Mouse (Mus musculus) lung, postnatal 0 days (tissue): ENCODE measurements around the gene 2010111I01Rik. TPM values are rescaled to one million over a fixed set of nuclear protein-coding genes. Genes with fewer than 3 reads are reported as not detected.

Experiments
- ATAC-seq: fragments of 200-750 bp; cut with Nextera tagmentation; 2 replicates; pipeline ENCODE4 v1.8.0; 2017; ENCODE audit warnings: moderate library complexity
- DNase-seq: peaks from one replicate; pipeline ENCODE4 v3.0.0-alpha.2; 2016; ENCODE audit warnings: low spot score
- H3K27ac ChIP-seq: fragments of 300-500 bp; sonication (generic); 2 replicates; pipeline ENCODE4 v1.5.1; 2014; ENCODE audit warnings: antibody characterized with exemption, mild to moderate bottlenecking, low read length, mixed read lengths
- H3K27me3 ChIP-seq: fragments of 300-500 bp; sonication (generic); replicated peaks from 2 replicates; pipeline ENCODE4 v1.6.1; 2014; ENCODE audit warnings: low read length, mixed read lengths; ENCODE audit not compliant: insufficient read depth
- H3K36me3 ChIP-seq: fragments of 300-500 bp; sonication (generic); 2 replicates; pipeline ENCODE4 v1.6.1; 2014; ENCODE audit warnings: low read length, mixed read lengths; ENCODE audit not compliant: insufficient read depth
- H3K4me1 ChIP-seq: fragments of 300-500 bp; sonication (generic); 2 replicates; pipeline ENCODE4 v1.6.1; 2014; ENCODE audit warnings: antibody characterized with exemption, low read depth, low read length, mixed read lengths; ENCODE audit not compliant: insufficient read depth
- H3K4me2 ChIP-seq: fragments of 300-500 bp; sonication (generic); replicated peaks from 2 replicates; pipeline ENCODE4 v1.6.1; 2014; ENCODE audit warnings: low read depth, mild to moderate bottlenecking, low read length, moderate library complexity, mixed read lengths
- H3K4me3 ChIP-seq: fragments of 300-500 bp; sonication (generic); 2 replicates; pipeline ENCODE4 v1.5.1; 2014; ENCODE audit warnings: low read depth, low read length
- H3K9ac ChIP-seq: fragments of 300-500 bp; sonication (generic); replicated peaks from 2 replicates; pipeline ENCODE4 v1.6.1; 2014; ENCODE audit warnings: low read depth, mild to moderate bottlenecking
- H3K9me3 ChIP-seq: fragments of 300-500 bp; sonication (generic); 2 replicates; pipeline ENCODE4 v1.6.1; 2016; ENCODE audit warnings: low read length, mixed read lengths
- CTCF ChIP-seq: IDR thresholded peaks from 2 replicates; pipeline ENCODE4 v1.5.1; 2016; ENCODE audit warnings: antibody characterized with exemption, mild to moderate bottlenecking
- EP300 ChIP-seq: IDR thresholded peaks from 2 replicates; pipeline ENCODE4 v1.6.1; 2016; ENCODE audit warnings: antibody characterized with exemption, mild to moderate bottlenecking, control low read depth
- WGBS: fragments of 180-500 bp; shearing (Covaris S2); extraction: QIAGEN DNeasy Blood & Tissue Kit; methylation state at CpG from one replicate; pipeline ENCODE4 v1.1.7; 2014; 5-methylcytosine and 5-hydroxymethylcytosine counted together
- polyA plus RNA-seq: library from polyadenylated mRNA; unstranded; fragments of >200 nt; fragmentation: Nextera tagmentation; extraction: Ambion mirVana; gene quantifications from 2 replicates; pipeline ENCODE4 v1.2.1, GENCODE M21; 2015

2010111I01Rik gene
- polyA plus RNA-seq, 1 experiment from 2014 or later = 130 TPM

- Histone ChIP-seq H3K9me3 (no peaks in the 10 kb centered on the region), H3K36me3 (no peaks in the 10 kb centered on the region), H3K27ac (peak overlapping the region; percentile 80), H3K27me3 (no peaks in the 10 kb centered on the region), H3K9ac (no peak overlapping the region), H3K4me2 (no peak overlapping the region), H3K4me1 (peaks cover 45% of the 10 kb centered on the region), H3K4me3 (no peak overlapping the region)
- no peak for DNase-seq
- 72% methylated on average over 7 of the region's 7 CpGs for WGBS
- no peak for TF ChIP-seq CTCF
- no peak for TF ChIP-seq EP300
- ATAC-seq = no peak
Measured at GRCm38 (mm10) chr13:63253886-63254636, 289.4 kb downstream of the 2010111I01Rik start.

DNA sequence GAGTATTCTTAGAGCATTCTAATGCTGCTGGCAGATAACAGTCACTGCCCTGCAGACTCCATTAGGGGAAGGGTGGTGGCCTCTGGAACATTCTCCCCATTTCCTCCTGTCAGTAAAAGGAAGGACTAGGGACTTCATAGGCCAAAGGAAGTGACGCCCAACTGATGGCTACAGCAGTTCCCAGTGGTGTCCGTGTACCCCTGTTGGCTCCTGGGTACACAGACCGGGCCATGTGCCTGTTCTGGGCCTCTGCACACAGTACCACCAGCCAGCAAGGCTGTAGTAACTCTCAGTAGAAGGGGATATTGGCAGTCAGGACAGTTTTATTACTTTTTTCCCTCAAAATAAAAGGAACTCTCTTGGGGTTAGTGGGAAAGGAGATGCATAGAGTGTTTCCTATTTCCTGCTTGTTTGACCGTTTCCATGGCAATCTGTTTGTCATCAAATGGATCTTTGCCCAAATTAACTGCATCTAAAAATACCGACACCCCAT is 290.9 kb downstream of the 2010111I01Rik start:
- ATAC-seq = peak; percentile 60

DNA sequence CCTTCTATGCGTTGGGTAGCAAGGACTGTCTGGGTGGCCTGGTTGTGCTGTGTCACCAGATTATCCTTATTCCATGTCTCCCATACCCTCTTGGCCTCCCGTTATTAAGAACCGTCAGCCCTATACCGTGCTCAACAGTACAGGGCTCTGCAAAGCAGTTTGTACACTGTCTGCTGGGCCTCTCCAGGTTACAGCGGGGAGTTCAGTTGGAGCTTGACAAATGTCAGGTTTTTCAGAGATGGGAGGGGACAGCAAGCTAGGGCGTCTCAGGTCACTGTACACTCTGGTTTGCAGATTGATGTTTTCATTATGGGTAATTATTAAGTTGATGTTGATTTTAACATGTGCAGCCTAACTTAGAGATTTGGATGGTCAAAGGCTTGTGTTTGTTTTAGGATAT is 291.5 kb downstream of the 2010111I01Rik start:
- no peak for DNase-seq
- no peak overlapping the region for H3K4me3 ChIP-seq
- no peak for ATAC-seq
- H3K27ac ChIP-seq = peak overlapping the region; percentile 80
- H3K4me2 ChIP-seq = no peak overlapping the region
- TF ChIP-seq EP300 (no peak), CTCF (no peak)
- 65% methylated on average over 6 of the region's 6 CpGs for WGBS
- no peak overlapping the region for H3K9ac ChIP-seq
- H3K36me3 ChIP-seq = no peaks in the 10 kb centered on the region
- H3K4me1 ChIP-seq = peaks cover 43% of the 10 kb centered on the region
- H3K9me3 ChIP-seq = no peaks in the 10 kb centered on the region
- no peaks in the 10 kb centered on the region for H3K27me3 ChIP-seq

More for the DNA sequence above, 290.9 kb downstream of the 2010111I01Rik start:
- peak; percentile 79 for DNase-seq
- TF ChIP-seq CTCF (no peak), EP300 (peak; percentile 95)
- no peak overlapping the region for H3K9ac ChIP-seq
- H3K27ac ChIP-seq = peak overlapping the region; percentile 80
- no peak overlapping the region for H3K4me2 ChIP-seq
- 59% methylated on average over 5 of the region's 5 CpGs for WGBS
- H3K27me3 ChIP-seq = no peaks in the 10 kb centered on the region
- no peak overlapping the region for H3K4me3 ChIP-seq
- H3K4me1 ChIP-seq = peaks cover 42% of the 10 kb centered on the region
- no peaks in the 10 kb centered on the region for H3K36me3 ChIP-seq
- H3K9me3 ChIP-seq = no peaks in the 10 kb centered on the region

DNA sequence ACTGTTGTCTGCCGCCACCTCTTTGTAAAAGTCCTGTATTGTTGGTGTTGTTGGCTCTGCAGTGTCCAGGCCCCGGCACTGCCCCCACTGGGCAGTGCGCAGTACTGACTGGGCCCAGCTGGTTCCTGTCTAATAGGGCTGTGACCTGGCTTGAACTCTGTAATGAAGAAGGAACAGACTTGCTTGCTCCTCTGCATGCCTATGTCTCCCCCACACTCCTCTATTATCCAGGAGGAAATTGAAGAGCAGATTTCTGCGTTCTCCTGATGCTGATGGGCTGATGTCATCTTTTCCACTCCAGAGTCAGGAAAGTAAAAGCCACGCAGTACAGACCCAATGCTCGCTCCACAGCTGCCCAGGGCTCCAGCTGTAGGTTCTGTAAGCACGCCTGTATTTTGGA is 292.1 kb downstream of the 2010111I01Rik start:
- 39% methylated on average over 7 of the region's 7 CpGs for whole genome bisulfite sequencing
- H3K4me1 ChIP-seq = peaks cover 42% of the 10 kb centered on the region

DNA sequence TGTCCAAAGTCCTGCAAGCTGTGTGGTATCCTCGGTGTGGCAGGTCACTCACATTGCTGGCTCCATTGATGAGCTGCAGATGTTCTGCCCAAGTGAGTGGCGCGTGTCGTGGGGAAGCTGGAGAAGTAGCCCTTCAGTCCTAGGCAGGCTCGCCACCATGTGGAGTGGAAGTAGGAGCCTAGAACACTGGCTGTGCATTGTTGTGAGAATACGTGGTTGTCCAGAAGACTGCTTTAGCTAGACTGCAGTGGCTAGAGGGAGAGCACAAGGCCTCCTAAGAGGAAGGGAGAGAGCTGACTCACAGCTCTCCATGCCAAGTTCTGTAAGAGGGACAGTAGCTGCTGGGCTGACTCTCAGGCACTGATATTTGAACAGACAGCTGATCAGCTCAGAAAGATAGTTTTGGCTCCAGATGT is 293.5 kb downstream of the 2010111I01Rik start:
- Histone ChIP-seq H3K9ac (no peak overlapping the region), H3K36me3 (0 out of 2 replicates have a peak, but pooled peaks cover 6% of the 10 kb centered on the region), H3K9me3 (no peaks in the 10 kb centered on the region), H3K27me3 (no peaks in the 10 kb centered on the region), H3K27ac (peak overlapping the region; percentile 70), H3K4me3 (no peak overlapping the region), H3K4me1 (peaks cover 38% of the 10 kb centered on the region), H3K4me2 (no peak overlapping the region)
- ATAC-seq = peak; percentile 43
- 37% methylated on average over 6 of the region's 6 CpGs for WGBS
- TF ChIP-seq CTCF (peak; percentile 22), EP300 (no peak)
- peak; percentile 84 for DNase-seq

More for the DNA sequence above, 292.1 kb downstream of the 2010111I01Rik start:
- H3K36me3 ChIP-seq = 0 out of 2 replicates have a peak, but pooled peaks cover 1% of the 10 kb centered on the region
- H3K27me3 ChIP-seq = no peaks in the 10 kb centered on the region
- no peak overlapping the region for H3K4me2 ChIP-seq
- no peak overlapping the region for H3K9ac ChIP-seq
- peak overlapping the region; percentile 60 for H3K27ac ChIP-seq
- H3K4me3 ChIP-seq = no peak overlapping the region
- ATAC-seq (peak; percentile 80), DNase-seq (peak; percentile 89)
- peak; percentile 56 for TF ChIP-seq EP300
- TF ChIP-seq CTCF = peak; percentile 70
- H3K9me3 ChIP-seq = no peaks in the 10 kb centered on the region

GRCm38 (mm10) chr13:63258671-63259070 is 294.0 kb downstream of the 2010111I01Rik start:
- WGBS = 82% methylated on average over 4 of the region's 4 CpGs
- peaks cover 37% of the 10 kb centered on the region for H3K4me1 ChIP-seq
- 0 out of 2 replicates have a peak, but pooled peaks cover 6% of the 10 kb centered on the region for H3K36me3 ChIP-seq
- no peaks in the 10 kb centered on the region for H3K27me3 ChIP-seq
- H3K27ac ChIP-seq = peak overlapping the region; percentile 70; the same call in 1 of the 2 replicates
- DNase-seq (no peak), ATAC-seq (no peak)
- H3K4me2 ChIP-seq = no peak overlapping the region
- no peak overlapping the region for H3K4me3 ChIP-seq
- no peak overlapping the region for H3K9ac ChIP-seq
- no peaks in the 10 kb centered on the region for H3K9me3 ChIP-seq
- TF ChIP-seq EP300 (no peak), CTCF (no peak)
